9 mouse cellular contexts compared by ENCODE assay signal in the genomic region with DNA sequence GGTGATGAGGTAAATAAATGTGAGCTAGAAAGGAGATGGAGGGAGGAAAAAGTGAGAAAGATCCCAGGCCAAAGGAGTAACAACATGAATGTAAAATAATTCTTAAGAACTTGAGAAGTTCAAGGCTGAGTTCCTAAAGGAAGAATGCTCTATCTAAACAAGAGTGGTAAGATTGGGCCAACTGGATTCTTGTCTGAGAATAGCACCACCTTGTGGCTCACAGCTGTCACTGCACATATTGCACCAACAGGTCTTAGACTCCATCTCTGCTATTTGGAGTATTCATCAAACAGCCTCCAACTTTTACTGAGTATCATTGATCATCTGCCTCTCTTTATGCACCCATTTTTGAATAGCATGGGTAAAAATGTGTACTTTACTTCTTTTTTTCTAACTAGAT. TPM values are rescaled to one million over a fixed set of nuclear protein-coding genes. Genes with fewer than 3 reads are reported as not detected.
A peak's percentile ranks its signal among the peaks of the same experiment; 100 is the strongest.
DNase-seq lines count a peak whose midpoint lies in the region; ATAC-seq and TF ChIP-seq lines count a peak whose summit lies in the region.
"Had no signal": no experiment of that assay in that cellular context is flagged by ENCODE, and none has a peak within 500 bp of the region (broad histone marks: within the 10 kb centered on the region; RNA-seq: fewer than 3 reads in every experiment).

No protein-coding gene starts in this region.

- H3K9ac ChIP-seq in midbrain, embryonic 13.5 days (replicated peaks) = no peak overlapping the region
- no peak overlapping the region for H3K9ac ChIP-seq in heart, postnatal 0 days (replicated peaks; ENCODE audit: low read depth, low read length)
- no peak overlapping the region for H3K9ac ChIP-seq in neural tube, embryonic 11.5 days (ENCODE audit: low read length)
- H3K9ac ChIP-seq: midbrain, embryonic 12.5 days had no signal

- H3K27me3 ChIP-seq in midbrain, embryonic 10.5 days (ENCODE audit: low read depth, poor library complexity, severe bottlenecking) = no peaks in the 10 kb centered on the region
- no peaks in the 10 kb centered on the region for H3K27me3 ChIP-seq in midbrain, embryonic 13.5 days
- H3K27me3 ChIP-seq in heart, postnatal 0 days (ENCODE audit: control insufficient read depth, insufficient read depth, low read length) = no peaks in the 10 kb centered on the region
- no peaks in the 10 kb centered on the region for H3K27me3 ChIP-seq in neural tube, embryonic 11.5 days (ENCODE audit: control insufficient read depth, insufficient read depth, low read length)
- H3K27me3 ChIP-seq: midbrain, embryonic 12.5 days had no signal

- no peaks in the 10 kb centered on the region for H3K36me3 ChIP-seq in midbrain, embryonic 10.5 days
- no peaks in the 10 kb centered on the region for H3K36me3 ChIP-seq in midbrain, embryonic 13.5 days
- H3K36me3 ChIP-seq in heart, postnatal 0 days (replicated peaks; ENCODE audit: control insufficient read depth, insufficient read depth, low read length) = no peaks in the 10 kb centered on the region
- H3K36me3 ChIP-seq in neural tube, embryonic 11.5 days (ENCODE audit: control insufficient read depth, insufficient read depth, low read length) = no peaks in the 10 kb centered on the region
- H3K36me3 ChIP-seq: midbrain, embryonic 12.5 days had no signal

- no peak overlapping the region for H3K27ac ChIP-seq in midbrain, embryonic 10.5 days (replicated peaks)
- no peak overlapping the region for H3K27ac ChIP-seq in midbrain, embryonic 13.5 days
- H3K27ac ChIP-seq in heart, postnatal 0 days (ENCODE audit: low read depth) = no peak overlapping the region
- H3K27ac ChIP-seq in left cerebral cortex, adult 2 months = no peak overlapping the region
- no peak overlapping the region for H3K27ac ChIP-seq in neural tube, embryonic 11.5 days (ENCODE audit: low read depth, low read length)
- H3K27ac ChIP-seq: midbrain, embryonic 12.5 days had no signal

- no peak for TF ChIP-seq EP300 in heart, postnatal 0 days (IDR thresholded peaks at IDR 0.05; ENCODE audit: low read depth)

- no peaks in the 10 kb centered on the region for H3K9me3 ChIP-seq in midbrain, embryonic 10.5 days (replicated peaks)
- H3K9me3 ChIP-seq in midbrain, embryonic 13.5 days = no peaks in the 10 kb centered on the region
- H3K9me3 ChIP-seq in heart, postnatal 0 days (replicated peaks; ENCODE audit: control insufficient read depth, low read length) = no peaks in the 10 kb centered on the region
- no peaks in the 10 kb centered on the region for H3K9me3 ChIP-seq in neural tube, embryonic 11.5 days (ENCODE audit: control insufficient read depth, low read length)
- H3K9me3 ChIP-seq: midbrain, embryonic 12.5 days had no signal

- intact Hi-C loops in left cerebral cortex, adult 2 months (cut with DNase I) = loop anchor here (1.0 to 5.0 kb wide), 2 partner anchors 67 to 111 kb away; no protein-coding TSS in a partner anchor

- H3K4me3 ChIP-seq in midbrain, embryonic 10.5 days = no peak overlapping the region
- no peak overlapping the region for H3K4me3 ChIP-seq in midbrain, embryonic 13.5 days (replicated peaks)
- H3K4me3 ChIP-seq in heart, postnatal 0 days (ENCODE audit: low read depth, low read length) = no peak overlapping the region
- H3K4me3 ChIP-seq in left cerebral cortex, adult 2 months = no peak overlapping the region
- no peak overlapping the region for H3K4me3 ChIP-seq in neural tube, embryonic 11.5 days (ENCODE audit: low read depth, low read length)
- H3K4me3 ChIP-seq: midbrain, embryonic 12.5 days had no signal

- peak; percentile 95 for TF ChIP-seq CTCF in heart, postnatal 0 days (IDR thresholded peaks at IDR 0.05; ENCODE audit: low read depth)
- peak; percentile 99 for TF ChIP-seq CTCF in left cerebral cortex, adult 2 months (IDR thresholded peaks at IDR 0.05)

- peak; percentile 46 for DNase-seq in midbrain, embryonic 10.5 days (ENCODE audit: low spot score)
- DNase-seq in MN1 (ENCODE audit: low spot score) = peak; percentile 80
- peak; percentile 50 for DNase-seq in cerebellum, adult 8-10 months
- DNase-seq in heart, postnatal 0 days (ENCODE audit: low spot score) = peak; percentile 80
- peak; percentile 46 to 56 for DNase-seq in left cerebral cortex, adult 2 months (ENCODE audit: extremely low spot score in 1 of 2, low spot score in 2 of 2)
- DNase-seq in neural tube, embryonic 11.5 days (ENCODE audit: low spot score) = peak; percentile 63
- no peak for DNase-seq in gastrocnemius, postnatal 4 days (ENCODE audit: low spot score in 2 of 2)

- H3K4me2 ChIP-seq in midbrain, embryonic 13.5 days (replicated peaks) = no peak overlapping the region
- H3K4me2 ChIP-seq in heart, postnatal 0 days (ENCODE audit: low read depth, low read length) = no peak overlapping the region
- H3K4me2 ChIP-seq in neural tube, embryonic 11.5 days (ENCODE audit: low read depth) = no peak overlapping the region
- H3K4me2 ChIP-seq: midbrain, embryonic 12.5 days had no signal

- H3K4me1 ChIP-seq in midbrain, embryonic 10.5 days = peaks cover 12% of the 10 kb centered on the region
- 0 out of 2 replicates have a peak, but pooled peaks cover 3% of the 10 kb centered on the region for H3K4me1 ChIP-seq in midbrain, embryonic 13.5 days (replicated peaks)
- no peaks in the 10 kb centered on the region for H3K4me1 ChIP-seq in heart, postnatal 0 days (ENCODE audit: control insufficient read depth, insufficient read depth)
- H3K4me1 ChIP-seq in neural tube, embryonic 11.5 days (ENCODE audit: control insufficient read depth, insufficient read depth, low read length) = 0 out of 2 replicates have a peak, but pooled peaks cover 2% of the 10 kb centered on the region
- H3K4me1 ChIP-seq: midbrain, embryonic 12.5 days had no signal

- no peak for ATAC-seq in midbrain, embryonic 13.5 days
- ATAC-seq in heart, postnatal 0 days (ENCODE audit: insufficient read depth, low read depth) = 0 out of 2 replicates have a peak, but pooled peaks have one; percentile 36
- ATAC-seq in neural tube, embryonic 11.5 days (ENCODE audit: insufficient read depth, low FRiP score, low TSS enrichment) = no peak

RNA-seq across cellular contexts. Expression of a gene that starts 14.1 kb away (rescaled TPM):
- 11.0 and 13.8 TPM in 2 replicates for polyA plus RNA-seq in midbrain, embryonic 10.5 days (2016; fragmentation: Nextera tagmentation; extraction: Ambion mirVana)
- polyA plus RNA-seq in midbrain, embryonic 13.5 days (2015; fragmentation: Nextera tagmentation; extraction: Ambion mirVana) = 16.1 and 16.5 TPM in 2 replicates
- 5.6 and 5.7 TPM in 2 replicates for total RNA-seq in heart, postnatal 0 days (2014; rRNA removed; ENCODE audit: low replicate concordance)
- polyA plus RNA-seq in heart, postnatal 0 days (2015; fragmentation: Nextera tagmentation; extraction: Ambion mirVana) = 3.1 and 3.5 TPM in 2 replicates
- total RNA-seq in left cerebral cortex, adult 2 months (2021) = 10 to 100 TPM; 22.9 to 28.5 TPM
- polyA plus RNA-seq in neural tube, embryonic 11.5 days (2014; fragmentation: Nextera tagmentation; extraction: Ambion mirVana) = 14.5 and 15.0 TPM in 2 replicates
- 10 to 100 TPM; 12.6 to 14.6 TPM for total RNA-seq in gastrocnemius, postnatal 4 days (2021)

RNA-seq across cellular contexts. Expression of a gene that starts 23.2 kb away (rescaled TPM):
- polyA plus RNA-seq in midbrain, embryonic 10.5 days (2016; fragmentation: Nextera tagmentation; extraction: Ambion mirVana) = 0.21 and 0.84 TPM in 2 replicates
- polyA plus RNA-seq in midbrain, embryonic 13.5 days (2015; fragmentation: Nextera tagmentation; extraction: Ambion mirVana) = 0.15 TPM in 1 of 2 replicates, not detected in the other
- total RNA-seq in heart, postnatal 0 days (2014; rRNA removed; ENCODE audit: low replicate concordance) = not detected in 2 replicates
- polyA plus RNA-seq in heart, postnatal 0 days (2015; fragmentation: Nextera tagmentation; extraction: Ambion mirVana) = 0.08 TPM in 1 of 2 replicates, not detected in the other
- total RNA-seq in left cerebral cortex, adult 2 months (2021) = not detected
- 0.51 TPM in 1 of 2 replicates, not detected in the other for polyA plus RNA-seq in neural tube, embryonic 11.5 days (2014; fragmentation: Nextera tagmentation; extraction: Ambion mirVana)
- not detected for total RNA-seq in gastrocnemius, postnatal 4 days (2021)

Comparison
In these comparisons a context has a peak if more than half of its experiments do, and no peak if none do; other contexts are left out.
1. DNase-seq: peak in midbrain, embryonic 10.5 days (single experiment), MN1 (single experiment), cerebellum, adult 8-10 months (single experiment), heart, postnatal 0 days (single experiment), left cerebral cortex, adult 2 months (2 of 2) and neural tube, embryonic 11.5 days (single experiment); none in gastrocnemius, postnatal 4 days (0 of 2).